Mouse (Mus musculus) neural tube, embryonic 14.5 days (tissue): ENCODE data around the gene Sdc1. TPM values are rescaled to one million over a fixed set of nuclear protein-coding genes. Genes with fewer than 3 reads are reported as not detected.

Experiments used
- ATAC-seq: fragments of 200-750 bp; cut with Nextera tagmentation; 2 replicates; pipeline ENCODE4 v1.8.0; 2017; ENCODE audit warnings: low read depth, mild to moderate bottlenecking, moderate TSS enrichment, moderate library complexity
- H3K27ac ChIP-seq: fragments of 300-500 bp; sonication (generic); 2 replicates; pipeline ENCODE4 v1.5.1; 2014; ENCODE audit warnings: low read depth, mild to moderate bottlenecking, control low read depth, low read length, moderate library complexity, mixed read lengths
- H3K27me3 ChIP-seq: fragments of 300-500 bp; sonication (generic); 2 replicates; pipeline ENCODE4 v1.6.1; 2014; ENCODE audit warnings: low read length; ENCODE audit not compliant: control insufficient read depth, insufficient read depth
- H3K36me3 ChIP-seq: fragments of 300-500 bp; sonication (generic); 2 replicates; pipeline ENCODE4 v1.6.1; 2014; ENCODE audit warnings: low read length, mixed read lengths; ENCODE audit not compliant: control insufficient read depth, insufficient read depth
- H3K4me1 ChIP-seq: fragments of 300-500 bp; sonication (generic); 2 replicates; pipeline ENCODE4 v1.6.1; 2014; ENCODE audit warnings: low read length; ENCODE audit not compliant: control insufficient read depth, insufficient read depth
- H3K4me2 ChIP-seq: fragments of 300-500 bp; sonication (generic); 2 replicates; pipeline ENCODE4 v1.6.1; 2014; ENCODE audit warnings: mild to moderate bottlenecking, low read depth, low read length, control low read depth
- H3K4me3 ChIP-seq: fragments of 300-500 bp; sonication (generic); 2 replicates; pipeline ENCODE4 v1.5.1; 2014; ENCODE audit warnings: low read depth, low read length, control low read depth, mixed read lengths
- H3K9ac ChIP-seq: fragments of 300-500 bp; sonication (generic); replicated peaks from 2 replicates; pipeline ENCODE4 v1.6.1; 2014; ENCODE audit warnings: low read depth, mild to moderate bottlenecking, control low read depth, low read length, mixed read lengths
- H3K9me3 ChIP-seq: fragments of 300-500 bp; sonication (generic); 2 replicates; pipeline ENCODE4 v1.6.1; 2016; ENCODE audit warnings: low read length; ENCODE audit not compliant: control insufficient read depth
- WGBS: fragments of 180-500 bp; shearing (Covaris S2); extraction: QIAGEN DNeasy Blood & Tissue Kit; methylation state at CpG from one replicate; pipeline ENCODE4 v1.1.7; 2014; 5-methylcytosine and 5-hydroxymethylcytosine counted together
- polyA plus RNA-seq: library from polyadenylated mRNA; unstranded; fragments of >200 nt; fragmentation: Nextera tagmentation; extraction: Ambion mirVana; gene quantifications from 2 replicates; pipeline ENCODE4 v1.2.1, GENCODE M21; 2014

The Sdc1 gene
- polyA plus RNA-seq, 1 experiment from 2014 or later: 6.5 TPM

GRCm38 (mm10) chr12:8810966-8811365, 39.8 kb downstream of the Sdc1 start:
- 65% methylated on average over 2 of the region's 2 CpGs for WGBS
- H3K27ac ChIP-seq: no peak overlapping the region
- H3K9ac ChIP-seq: no peak overlapping the region
- H3K27me3 ChIP-seq: no peaks in the 10 kb centered on the region
- no peaks in the 10 kb centered on the region for H3K9me3 ChIP-seq
- no peaks in the 10 kb centered on the region for H3K4me1 ChIP-seq
- no peaks in the 10 kb centered on the region for H3K36me3 ChIP-seq
- no peak for ATAC-seq
- no peak overlapping the region for H3K4me2 ChIP-seq
- H3K4me3 ChIP-seq: no peak overlapping the region

GRCm38 (mm10) chr12:8811441-8811871, 40.3 kb downstream of the Sdc1 start:
- no peak overlapping the region for H3K27ac ChIP-seq
- H3K36me3 ChIP-seq: no peaks in the 10 kb centered on the region
- H3K4me1 ChIP-seq: no peaks in the 10 kb centered on the region
- no peaks in the 10 kb centered on the region for H3K27me3 ChIP-seq
- H3K4me2 ChIP-seq: no peak overlapping the region
- WGBS: 45% methylated on average over 6 of the region's 6 CpGs
- ATAC-seq: peak; percentile 65; the same call in 1 of the 2 replicates
- H3K9ac ChIP-seq: no peak overlapping the region
- no peaks in the 10 kb centered on the region for H3K9me3 ChIP-seq
- H3K4me3 ChIP-seq: no peak overlapping the region

GRCm38 (mm10) chr12:8811894-8812560, 40.9 kb downstream of the Sdc1 start:
- Histone ChIP-seq H3K4me3 (no peak overlapping the region), H3K27ac (no peak overlapping the region), H3K9ac (no peak overlapping the region), H3K36me3 (no peaks in the 10 kb centered on the region), H3K4me1 (no peaks in the 10 kb centered on the region), H3K9me3 (no peaks in the 10 kb centered on the region), H3K4me2 (no peak overlapping the region), H3K27me3 (no peaks in the 10 kb centered on the region)
- no peak for ATAC-seq
- WGBS: 77% methylated on average over 5 of the region's 5 CpGs

- Histone ChIP-seq H3K4me3 (no peak overlapping the region), H3K4me1 (no peaks in the 10 kb centered on the region), H3K36me3 (no peaks in the 10 kb centered on the region), H3K27me3 (no peaks in the 10 kb centered on the region), H3K27ac (no peak overlapping the region), H3K4me2 (peak overlapping the region; percentile 17; the same call in 1 of the 2 replicates), H3K9ac (no peak overlapping the region), H3K9me3 (no peaks in the 10 kb centered on the region)
- peak; percentile 63 for ATAC-seq
- 27% methylated on average over 13 of the region's 13 CpGs for WGBS
Measured at GRCm38 (mm10) chr12:8817467-8818232, 46.5 kb downstream of the Sdc1 start.

- no peaks in the 10 kb centered on the region for H3K9me3 ChIP-seq
- peak overlapping the region; percentile 17; the same call in 1 of the 2 replicates for H3K4me2 ChIP-seq
- no peaks in the 10 kb centered on the region for H3K36me3 ChIP-seq
- no peak overlapping the region for H3K9ac ChIP-seq
- no peak overlapping the region for H3K4me3 ChIP-seq
- no peaks in the 10 kb centered on the region for H3K27me3 ChIP-seq
- WGBS: 45% methylated on average over 3 of the region's 3 CpGs
- ATAC-seq: no peak
- H3K4me1 ChIP-seq: no peaks in the 10 kb centered on the region
- no peak overlapping the region for H3K27ac ChIP-seq
Measured at GRCm38 (mm10) chr12:8818233-8818672, 47.1 kb downstream of the Sdc1 start.

- Histone ChIP-seq H3K4me2 (no peak overlapping the region), H3K9ac (no peak overlapping the region), H3K4me1 (no peaks in the 10 kb centered on the region), H3K9me3 (no peaks in the 10 kb centered on the region), H3K27me3 (no peaks in the 10 kb centered on the region), H3K27ac (no peak overlapping the region), H3K4me3 (no peak overlapping the region), H3K36me3 (no peaks in the 10 kb centered on the region)
- WGBS: 77% methylated on average over 7 of the region's 7 CpGs
- ATAC-seq: no peak
Measured at GRCm38 (mm10) chr12:8824995-8825703, 54.0 kb downstream of the Sdc1 start.

- WGBS: 87% methylated on average over 9 of the region's 9 CpGs
- H3K4me1 ChIP-seq: no peaks in the 10 kb centered on the region
Measured at GRCm38 (mm10) chr12:8827014-8827715, 56.0 kb downstream of the Sdc1 start.

GRCm38 (mm10) chr12:8829032-8829660, 58.0 kb downstream of the Sdc1 start:
- Histone ChIP-seq H3K36me3 (no peaks in the 10 kb centered on the region), H3K27me3 (no peaks in the 10 kb centered on the region), H3K27ac (no peak overlapping the region), H3K4me2 (no peak overlapping the region), H3K9me3 (no peaks in the 10 kb centered on the region), H3K4me1 (no peaks in the 10 kb centered on the region), H3K9ac (no peak overlapping the region), H3K4me3 (no peak overlapping the region)
- WGBS: 80% methylated on average over 13 of the region's 13 CpGs
- ATAC-seq: no peak

More at GRCm38 (mm10) chr12:8827014-8827715, 56.0 kb downstream of the Sdc1 start:
- Histone ChIP-seq H3K9me3 (no peaks in the 10 kb centered on the region), H3K9ac (no peak overlapping the region), H3K27ac (no peak overlapping the region), H3K4me3 (no peak overlapping the region), H3K36me3 (no peaks in the 10 kb centered on the region), H3K27me3 (no peaks in the 10 kb centered on the region), H3K4me2 (no peak overlapping the region)
- ATAC-seq: no peak
